Mouse (Mus musculus): ENCODE data around the gene Xxylt1.

- TF ChIP-seq POLR2A (IDR thresholded peaks at IDR 0.05; ENCODE audit: extremely low read depth, insufficient read depth, low read length): no peak
- TF ChIP-seq CTCF (IDR thresholded peaks at IDR 0.05; ENCODE audit: extremely low read depth, insufficient read depth, low read length): no peak
These were observed 118.7 kb downstream of the Xxylt1 start for GRCm38 (mm10) chr16:30962515-30962914.
